Mouse (Mus musculus): Measurements from ENCODE around the gene Rab5if. TPM values are rescaled to one million over a fixed set of nuclear protein-coding genes. Genes with fewer than 3 reads are reported as not detected.
"Not testable (repeated sequence)": the region's sequence is repeated elsewhere in the genome, so short reads cannot be mapped to it uniquely, and the experiment has no call there.

Rab5if gene
- polyA plus RNA-seq, 1 experiment from 2014 or later: 299 TPM

GRCm38 (mm10) chr2:156913191-156913590, 50.3 kb downstream of the Rab5if start:
- Histone ChIP-seq H3K27ac (ENCODE audit: low read length) (no peak overlapping the region), H3K4me3 (ENCODE audit: low read length) (no peak overlapping the region), H3K9ac (ENCODE audit: low read depth, low read length) (no peak overlapping the region), H3K4me2 (ENCODE audit: low read depth, low read length) (no peak overlapping the region), H3K9me3 (ENCODE audit: control insufficient read depth, low read length) (no peaks in the 10 kb centered on the region), H3K27me3 (replicated peaks; ENCODE audit: control insufficient read depth, insufficient read depth, low read length) (no peaks in the 10 kb centered on the region), H3K36me3 (ENCODE audit: control insufficient read depth, insufficient read depth, low read length) (no peaks in the 10 kb centered on the region), H3K4me1 (ENCODE audit: control insufficient read depth, insufficient read depth, low read length) (no peaks in the 10 kb centered on the region)
- ATAC-seq: no peak
- WGBS: 66% methylated on average over 5 of the region's 5 CpGs

GRCm38 (mm10) chr2:156915559-156915958, 52.6 kb downstream of the Rab5if start:
- Histone ChIP-seq H3K27me3 (replicated peaks; ENCODE audit: control insufficient read depth, insufficient read depth, low read length) (no peaks in the 10 kb centered on the region), H3K9ac (ENCODE audit: low read depth, low read length) (no peak overlapping the region), H3K4me3 (ENCODE audit: low read length) (no peak overlapping the region), H3K4me1 (ENCODE audit: control insufficient read depth, insufficient read depth, low read length) (no peaks in the 10 kb centered on the region), H3K4me2 (ENCODE audit: low read depth, low read length) (no peak overlapping the region), H3K27ac (ENCODE audit: low read length) (no peak overlapping the region), H3K36me3 (ENCODE audit: control insufficient read depth, insufficient read depth, low read length) (no peaks in the 10 kb centered on the region), H3K9me3 (ENCODE audit: control insufficient read depth, low read length) (no peaks in the 10 kb centered on the region)
- ATAC-seq: no peak
- 78% methylated on average over 3 of the region's 3 CpGs for WGBS

GRCm38 (mm10) chr2:156916419-156917125, 53.6 kb downstream of the Rab5if start:
- no peak overlapping the region for H3K4me3 ChIP-seq (ENCODE audit: low read length)
- ATAC-seq: no peak
- no peaks in the 10 kb centered on the region for H3K4me1 ChIP-seq (ENCODE audit: control insufficient read depth, insufficient read depth, low read length)
- H3K9me3 ChIP-seq (ENCODE audit: control insufficient read depth, low read length): no peaks in the 10 kb centered on the region
- WGBS: 85% methylated on average over 3 of the region's 3 CpGs
- H3K27ac ChIP-seq (ENCODE audit: low read length): no peak overlapping the region
- no peaks in the 10 kb centered on the region for H3K36me3 ChIP-seq (ENCODE audit: control insufficient read depth, insufficient read depth, low read length)
- H3K9ac ChIP-seq (ENCODE audit: low read depth, low read length): no peak overlapping the region
- H3K4me2 ChIP-seq (ENCODE audit: low read depth, low read length): no peak overlapping the region
- no peaks in the 10 kb centered on the region for H3K27me3 ChIP-seq (replicated peaks; ENCODE audit: control insufficient read depth, insufficient read depth, low read length)

GRCm38 (mm10) chr2:156918562-156918961, 55.6 kb downstream of the Rab5if start:
- H3K9ac ChIP-seq (ENCODE audit: low read depth, low read length): no peak overlapping the region

GRCm38 (mm10) chr2:156919191-156919590, 56.3 kb downstream of the Rab5if start:
- H3K4me3 ChIP-seq (ENCODE audit: low read length); H3K4me1 ChIP-seq (ENCODE audit: control insufficient read depth, insufficient read depth, low read length); H3K27me3 ChIP-seq (replicated peaks; ENCODE audit: control insufficient read depth, insufficient read depth, low read length); H3K4me2 ChIP-seq (ENCODE audit: low read depth, low read length); ATAC-seq; H3K27ac ChIP-seq (ENCODE audit: low read length); H3K9ac ChIP-seq (ENCODE audit: low read depth, low read length); H3K9me3 ChIP-seq (ENCODE audit: control insufficient read depth, low read length); H3K36me3 ChIP-seq (ENCODE audit: control insufficient read depth, insufficient read depth, low read length): not testable (repeated sequence)
- WGBS: 90% methylated on average over 11 of the region's 11 CpGs

More at GRCm38 (mm10) chr2:156918562-156918961, 55.6 kb downstream of the Rab5if start:
- Histone ChIP-seq H3K9me3 (ENCODE audit: control insufficient read depth, low read length) (no peaks in the 10 kb centered on the region), H3K4me3 (ENCODE audit: low read length) (no peak overlapping the region), H3K27me3 (replicated peaks; ENCODE audit: control insufficient read depth, insufficient read depth, low read length) (no peaks in the 10 kb centered on the region), H3K27ac (ENCODE audit: low read length) (no peak overlapping the region), H3K4me1 (ENCODE audit: control insufficient read depth, insufficient read depth, low read length) (no peaks in the 10 kb centered on the region), H3K36me3 (ENCODE audit: control insufficient read depth, insufficient read depth, low read length) (no peaks in the 10 kb centered on the region), H3K4me2 (ENCODE audit: low read depth, low read length) (no peak overlapping the region)
- 56% methylated on average over 4 of the region's 4 CpGs for WGBS
- no peak for ATAC-seq

- Histone ChIP-seq H3K27ac (ENCODE audit: low read length) (no peak overlapping the region), H3K27me3 (replicated peaks; ENCODE audit: control insufficient read depth, insufficient read depth, low read length) (no peaks in the 10 kb centered on the region)
- 34% methylated on average over 2 of the region's 2 CpGs for WGBS
These were observed 56.9 kb downstream of the Rab5if start for GRCm38 (mm10) chr2:156919796-156920195.

GRCm38 (mm10) chr2:156923057-156923456, 60.1 kb downstream of the Rab5if start:
- H3K9me3 ChIP-seq (ENCODE audit: control insufficient read depth, low read length): no peaks in the 10 kb centered on the region
- no peak overlapping the region for H3K4me3 ChIP-seq (ENCODE audit: low read length)
- H3K4me2 ChIP-seq (ENCODE audit: low read depth, low read length): no peak overlapping the region
- no peaks in the 10 kb centered on the region for H3K4me1 ChIP-seq (ENCODE audit: control insufficient read depth, insufficient read depth, low read length)
- 86% methylated on average over 5 of the region's 5 CpGs for WGBS
- no peak for ATAC-seq
- H3K36me3 ChIP-seq (ENCODE audit: control insufficient read depth, insufficient read depth, low read length): no peaks in the 10 kb centered on the region
- H3K9ac ChIP-seq (ENCODE audit: low read depth, low read length): no peak overlapping the region
- H3K27me3 ChIP-seq (replicated peaks; ENCODE audit: control insufficient read depth, insufficient read depth, low read length): no peaks in the 10 kb centered on the region
- no peak overlapping the region for H3K27ac ChIP-seq (ENCODE audit: low read length)

More at GRCm38 (mm10) chr2:156919796-156920195, 56.9 kb downstream of the Rab5if start:
- Histone ChIP-seq H3K9ac (ENCODE audit: low read depth, low read length) (no peak overlapping the region), H3K4me3 (ENCODE audit: low read length) (no peak overlapping the region), H3K9me3 (ENCODE audit: control insufficient read depth, low read length) (no peaks in the 10 kb centered on the region), H3K4me2 (ENCODE audit: low read depth, low read length) (no peak overlapping the region), H3K4me1 (ENCODE audit: control insufficient read depth, insufficient read depth, low read length) (no peaks in the 10 kb centered on the region), H3K36me3 (ENCODE audit: control insufficient read depth, insufficient read depth, low read length) (no peaks in the 10 kb centered on the region)
- ATAC-seq: no peak

Other genes starting within 250 kb of the Rab5if start
- gene Dlgap4, start 249.4 kb upstream of the Rab5if start, polyA plus RNA-seq (2015; fragmentation: Nextera tagmentation; extraction: Ambion mirVana): 51.2 and 52.6 TPM in 2 replicates
- 1,232 and 1,258 TPM in 2 replicates for gene Myl9, start 87.7 kb upstream of the Rab5if start, polyA plus RNA-seq (2015; fragmentation: Nextera tagmentation; extraction: Ambion mirVana)
- 28.3 and 28.6 TPM in 2 replicates for gene Tgif2, start 23.1 kb upstream of the Rab5if start, polyA plus RNA-seq (2015; fragmentation: Nextera tagmentation; extraction: Ambion mirVana)
- gene 4930518I15Rik, start 5.2 kb upstream of the Rab5if start, polyA plus RNA-seq (2015; fragmentation: Nextera tagmentation; extraction: Ambion mirVana): 5.1 and 5.3 TPM in 2 replicates
- 0.54 and 0.71 TPM in 2 replicates for gene Sla2, start 24.1 kb downstream of the Rab5if start, polyA plus RNA-seq (2015; fragmentation: Nextera tagmentation; extraction: Ambion mirVana)
- 46.7 and 47.6 TPM in 2 replicates for gene Ndrg3, start 128.9 kb downstream of the Rab5if start, polyA plus RNA-seq (2015; fragmentation: Nextera tagmentation; extraction: Ambion mirVana)
- 23.4 and 25.3 TPM in 2 replicates for gene Dsn1, start 144.0 kb downstream of the Rab5if start, polyA plus RNA-seq (2015; fragmentation: Nextera tagmentation; extraction: Ambion mirVana)
- 1.2 and 1.3 TPM in 2 replicates for gene Soga1, start 216.1 kb downstream of the Rab5if start, polyA plus RNA-seq (2015; fragmentation: Nextera tagmentation; extraction: Ambion mirVana)
- not detected in 2 replicates for gene Tldc2, start 223.9 kb downstream of the Rab5if start, polyA plus RNA-seq (2015; fragmentation: Nextera tagmentation; extraction: Ambion mirVana)